Mouse (Mus musculus): ENCODE measurements around the gene Olfr129. TPM values are rescaled to one million over a fixed set of nuclear protein-coding genes. Genes with fewer than 3 reads are reported as not detected.

The Olfr129 gene
- total RNA-seq (2023), result not detected in 2 replicates

GRCm38 (mm10) chr17:38059979-38060378, at the start of gene Olfr129:
TSS of gene Olfr129 (minus strand) at chr17:38060079.

GRCm38 (mm10) chr17:38088593-38088992, 28.7 kb upstream of the Olfr129 start, which contains the start of gene Olfr131:
TSS of gene Olfr131 (minus strand) at chr17:38088693.

GRCm38 (mm10) chr17:38063621-38064020, 3.7 kb upstream of the Olfr129 start, which contains the start of gene Olfr130:
TSS of gene Olfr130 (plus strand) at chr17:38063921.

Other genes with a start within 250 kb of the Olfr129 start
- not detected in 2 replicates for gene Olfr125, start 227.1 kb downstream of the Olfr129 start, total RNA-seq (2023)
- gene Olfr126, start 212.6 kb downstream of the Olfr129 start, total RNA-seq (2023), result not detected in 2 replicates
- gene Olfr127, start 159.6 kb downstream of the Olfr129 start, total RNA-seq (2023), result not detected in 2 replicates
- not detected in 2 replicates for gene Olfr128, start 139.5 kb downstream of the Olfr129 start, total RNA-seq (2023)
- gene Olfr761, start 107.0 kb downstream of the Olfr129 start, total RNA-seq (2023), result not detected in 2 replicates
- gene Olfr130, start 3.8 kb upstream of the Olfr129 start, total RNA-seq (2023), result not detected in 2 replicates
- not detected in 2 replicates for gene Olfr131, start 28.6 kb upstream of the Olfr129 start, total RNA-seq (2023)
- gene Olfr132, start 74.4 kb upstream of the Olfr129 start, total RNA-seq (2023), result not detected in 2 replicates
- gene Olfr133, start 85.2 kb upstream of the Olfr129 start, total RNA-seq (2023), result not detected in 2 replicates
- gene Olfr134, start 111.3 kb upstream of the Olfr129 start, total RNA-seq (2023), result not detected in 2 replicates
- gene Olfr135, start 144.3 kb upstream of the Olfr129 start, total RNA-seq (2023), result not detected in 2 replicates
- gene Olfr138, start 201.0 kb upstream of the Olfr129 start, total RNA-seq (2023), result not detected in 2 replicates
- not detected in 2 replicates for gene Olfr137, start 247.5 kb upstream of the Olfr129 start, total RNA-seq (2023)

Data from neutrophil, adult 65 days (primary cell).